Mouse (Mus musculus): Measurements from ENCODE around the gene Ctcfl.

GRCm38 (mm10) chr2:173048041-173048745, 71.1 kb downstream of the Ctcfl start:
- no peak for TF ChIP-seq CTCF (IDR thresholded peaks at IDR 0.05; ENCODE audit: low read depth)
- no peak for TF ChIP-seq EP300 (IDR thresholded peaks at IDR 0.05; ENCODE audit: low read depth)
